Mouse (Mus musculus): ENCODE data around the gene Rln3.
A peak's percentile ranks its signal among the peaks of the same experiment; 100 is the strongest.

Rln3 gene

GRCm38 (mm10) chr8:84065037-84065436 lies 20.2 kb upstream of the Rln3 start, which contains the start of gene Gm10643:
Gm10643 (minus strand) TSS chr8:84065137.
- no peak for DNase-seq (ENCODE audit: low read depth)

- DNase-seq (ENCODE audit: low read depth), result no peak
Observed at GRCm38 (mm10) chr8:84063861-84064610, 19.2 kb upstream of the Rln3 start.

- no peak for DNase-seq (ENCODE audit: low read depth)
Observed at GRCm38 (mm10) chr8:84060245-84060644, 15.4 kb upstream of the Rln3 start.

- no peak for DNase-seq (ENCODE audit: low read depth)
Observed at GRCm38 (mm10) chr8:84059226-84059625, 14.4 kb upstream of the Rln3 start.

GRCm38 (mm10) chr8:84057827-84058226 lies 13.0 kb upstream of the Rln3 start:
- DNase-seq (ENCODE audit: low read depth), result no peak

- DNase-seq (ENCODE audit: low read depth), result no peak
Observed at GRCm38 (mm10) chr8:84053229-84053628, 8.4 kb upstream of the Rln3 start.

GRCm38 (mm10) chr8:84052746-84053145 lies 7.9 kb upstream of the Rln3 start:
- DNase-seq (ENCODE audit: low read depth), result peak; percentile 40

- peak; percentile 46 for DNase-seq (ENCODE audit: low read depth)
Observed at GRCm38 (mm10) chr8:84048171-84048570, 3.4 kb upstream of the Rln3 start.

- no peak for DNase-seq (ENCODE audit: low read depth)
Observed at GRCm38 (mm10) chr8:84046505-84046904, 1.7 kb upstream of the Rln3 start.

GRCm38 (mm10) chr8:84044103-84044502 lies 697 bp downstream of the Rln3 start:
- no peak for DNase-seq (ENCODE audit: low read depth)

GRCm38 (mm10) chr8:84042948-84043342 lies 1.9 kb downstream of the Rln3 start:
- peak; percentile 51 for DNase-seq (ENCODE audit: low read depth)

- DNase-seq (ENCODE audit: low read depth), result peak; percentile 47
Observed at GRCm38 (mm10) chr8:84042066-84042947, 2.5 kb downstream of the Rln3 start, which contains the start of gene Il27ra. Il27ra (minus strand) TSS chr8:84042589.

- DNase-seq (ENCODE audit: low read depth), result peak; percentile 86
Observed at GRCm38 (mm10) chr8:84039050-84039449, 5.8 kb downstream of the Rln3 start.

GRCm38 (mm10) chr8:84038015-84038414 lies 6.8 kb downstream of the Rln3 start:
- peak; percentile 69 for DNase-seq (ENCODE audit: low read depth)

GRCm38 (mm10) chr8:84032777-84033176 lies 12.0 kb downstream of the Rln3 start:
- peak; percentile 85 for DNase-seq (ENCODE audit: low read depth)

- no peak for DNase-seq (ENCODE audit: low read depth)
Observed at GRCm38 (mm10) chr8:84029272-84029671, 15.5 kb downstream of the Rln3 start.

- peak; percentile 75 for DNase-seq (ENCODE audit: low read depth)
Observed at GRCm38 (mm10) chr8:84027449-84027848, 17.4 kb downstream of the Rln3 start.

- no peak for DNase-seq (ENCODE audit: low read depth)
Observed at GRCm38 (mm10) chr8:84025863-84026262, 18.9 kb downstream of the Rln3 start.

GRCm38 (mm10) chr8:84024171-84024570 lies 20.6 kb downstream of the Rln3 start:
- DNase-seq (ENCODE audit: low read depth), result peak; percentile 58

- no peak for DNase-seq (ENCODE audit: low read depth)
Observed at GRCm38 (mm10) chr8:84023631-84024030, 21.2 kb downstream of the Rln3 start.

GRCm38 (mm10) chr8:84023085-84023484 lies 21.7 kb downstream of the Rln3 start:
- peak; percentile 86 for DNase-seq (ENCODE audit: low read depth)

- DNase-seq (ENCODE audit: low read depth), result no peak
Observed at GRCm38 (mm10) chr8:84021569-84021968, 23.2 kb downstream of the Rln3 start.

- no peak for DNase-seq (ENCODE audit: low read depth)
Observed at GRCm38 (mm10) chr8:84021096-84021495, 23.7 kb downstream of the Rln3 start, which contains the start of gene Palm3. Palm3 (plus strand) TSS chr8:84021471.

Data from NIH3T3 (cell line).